Mouse (Mus musculus): ENCODE data around the gene Eif2b3.

DNA sequence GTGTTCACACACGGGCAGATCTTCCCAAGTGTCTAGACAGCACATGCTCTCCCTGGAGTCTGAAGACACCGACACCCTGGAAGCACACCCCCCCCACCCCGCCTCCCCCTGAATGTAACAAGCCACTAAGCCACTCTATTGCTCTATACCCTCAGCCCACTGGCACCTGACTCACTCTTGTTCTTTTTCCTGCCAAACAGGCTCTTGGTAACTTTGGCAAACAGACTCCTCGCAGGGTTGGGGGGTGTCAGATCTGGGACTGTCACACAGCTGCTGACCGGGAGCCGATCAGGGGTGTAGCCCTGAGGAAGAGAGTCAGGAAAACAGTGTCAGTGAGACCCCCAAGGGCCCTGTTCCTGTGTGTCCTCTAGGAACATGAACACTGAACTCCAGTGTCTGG is 112.0 kb downstream of the Eif2b3 start:
- TF ChIP-seq GATA1 (IDR thresholded peaks at IDR 0.05; ENCODE audit: low read length) (no peak), TAL1 (IDR thresholded peaks at IDR 0.05; ENCODE audit: low read length) (no peak)

All from erythroblast, embryonic 14.5 days (primary cell).